Mouse (Mus musculus): ENCODE measurements at regions not wholly inside any gene's neighbourhood (a gene's known extent, or its start where the extent isn't known, plus 50 kb on each side); places are given as distances from the start of the nearest gene placed in this dataset.

DNA sequence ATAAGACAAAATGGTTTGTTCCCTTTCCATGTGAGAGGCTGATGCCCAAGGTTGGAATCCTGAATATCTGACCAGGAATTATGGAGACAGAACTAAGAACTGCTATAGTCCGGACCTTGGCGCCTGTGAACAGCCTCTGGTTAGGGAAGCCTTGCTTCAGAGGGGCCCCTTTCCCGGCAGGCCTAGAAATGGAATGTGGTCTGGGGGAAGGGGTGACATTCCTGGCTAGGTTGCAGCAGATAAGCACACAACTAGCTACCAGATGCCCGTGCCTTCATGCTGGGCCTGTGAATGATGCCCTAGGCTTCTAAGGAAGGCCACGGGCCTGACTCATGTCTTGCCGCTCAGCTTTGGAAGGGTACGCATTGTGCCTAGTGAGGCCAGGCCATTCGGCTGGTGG, 89.4 kb downstream of the Snrpe start:
- no peak for TF ChIP-seq CTCF (IDR thresholded peaks at IDR 0.05; ENCODE audit: extremely low read depth, insufficient read length, insufficient replicate concordance, low read depth, low read length)
- no peak for TF ChIP-seq POLR2A (IDR thresholded peaks at IDR 0.05; ENCODE audit: low read depth, low read length)
